Mouse (Mus musculus) intestine, postnatal 0 days (tissue): ENCODE measurements around the gene Mybl2. TPM values are rescaled to one million over a fixed set of nuclear protein-coding genes. Genes with fewer than 3 reads are reported as not detected.

ENCODE experiments used
- ATAC-seq: fragments of 200-750 bp; cut with Nextera tagmentation; 2 replicates; pipeline ENCODE4 v1.8.0; 2017; ENCODE audit warnings: mild to moderate bottlenecking, moderate TSS enrichment, moderate library complexity
- H3K27ac ChIP-seq: fragments of 300-500 bp; sonication (generic); 2 replicates; pipeline ENCODE4 v1.5.1; 2014; ENCODE audit warnings: mild to moderate bottlenecking, low read depth, low read length, moderate library complexity
- H3K27me3 ChIP-seq: fragments of 300-500 bp; sonication (generic); replicated peaks from 2 replicates; pipeline ENCODE4 v1.6.1; 2014; ENCODE audit warnings: low read length, mixed read lengths; ENCODE audit not compliant: control insufficient read depth, insufficient read depth
- H3K36me3 ChIP-seq: fragments of 300-500 bp; sonication (generic); 2 replicates; pipeline ENCODE4 v1.6.1; 2014; ENCODE audit warnings: mild to moderate bottlenecking, moderate library complexity; ENCODE audit not compliant: control insufficient read depth, insufficient read depth
- H3K4me1 ChIP-seq: fragments of 300-500 bp; sonication (generic); replicated peaks from 2 replicates; pipeline ENCODE4 v1.6.1; 2014; ENCODE audit warnings: antibody characterized with exemption, low read length, mixed read lengths; ENCODE audit not compliant: control insufficient read depth, insufficient read depth
- H3K4me2 ChIP-seq: fragments of 300-500 bp; sonication (generic); replicated peaks from 2 replicates; pipeline ENCODE4 v1.6.1; 2014; ENCODE audit warnings: low read depth, mild to moderate bottlenecking, moderate library complexity
- H3K4me3 ChIP-seq: fragments of 300-500 bp; sonication (generic); 2 replicates; pipeline ENCODE4 v1.5.1; 2014; ENCODE audit warnings: low read depth, low read length
- H3K9ac ChIP-seq: fragments of 300-500 bp; sonication (generic); 2 replicates; pipeline ENCODE4 v1.6.1; 2014; ENCODE audit warnings: mild to moderate bottlenecking, low read depth, low read length
- H3K9me3 ChIP-seq: fragments of 300-500 bp; sonication (generic); 2 replicates; pipeline ENCODE4 v1.6.1; 2016; ENCODE audit warnings: mixed run types; ENCODE audit not compliant: control insufficient read depth
- CTCF ChIP-seq: sonication (generic); IDR thresholded peaks from 2 replicates; pipeline ENCODE4 v1.5.1; 2016; ENCODE audit warnings: low read depth, mild to moderate bottlenecking, control low read depth, antibody characterized with exemption, moderate library complexity
- WGBS: fragments of 180-500 bp; shearing (Covaris S2); extraction: QIAGEN DNeasy Blood & Tissue Kit; methylation state at CpG from one replicate; pipeline ENCODE4 v1.1.7; 2014; 5-methylcytosine and 5-hydroxymethylcytosine counted together
- polyA plus RNA-seq: library from polyadenylated mRNA; unstranded; fragments of >200 nt; fragmentation: Nextera tagmentation; extraction: Ambion mirVana; gene quantifications from 2 replicates; pipeline ENCODE4 v1.2.1, GENCODE M21; 2015

The Mybl2 gene
- polyA plus RNA-seq, 1 experiment from 2014 or later = 5.1 TPM

GRCm38 (mm10) chr2:163101646-163102203 lies 47.2 kb downstream of the Mybl2 start:
- WGBS = 11% methylated on average over 10 of the region's 10 CpGs
- H3K4me2 ChIP-seq = no peak overlapping the region
- H3K9me3 ChIP-seq = no peaks in the 10 kb centered on the region
- H3K4me3 ChIP-seq = no peak overlapping the region
- H3K9ac ChIP-seq = no peak overlapping the region
- no peaks in the 10 kb centered on the region for H3K36me3 ChIP-seq
- ATAC-seq = 0 out of 2 replicates have a peak, but pooled peaks have one; percentile 8
- peak; percentile 90 for TF ChIP-seq CTCF
- no peak overlapping the region for H3K27ac ChIP-seq
- H3K4me1 ChIP-seq = no peaks in the 10 kb centered on the region
- no peaks in the 10 kb centered on the region for H3K27me3 ChIP-seq

GRCm38 (mm10) chr2:163102216-163102615 lies 47.7 kb downstream of the Mybl2 start:
- H3K27me3 ChIP-seq = no peaks in the 10 kb centered on the region
- no peaks in the 10 kb centered on the region for H3K36me3 ChIP-seq
- H3K4me3 ChIP-seq = no peak overlapping the region
- H3K27ac ChIP-seq = no peak overlapping the region
- H3K4me2 ChIP-seq = no peak overlapping the region
- H3K4me1 ChIP-seq = no peaks in the 10 kb centered on the region
- 59% methylated on average over 7 of the region's 7 CpGs for WGBS
- H3K9me3 ChIP-seq = no peaks in the 10 kb centered on the region
- ATAC-seq = no peak
- no peak for TF ChIP-seq CTCF
- H3K9ac ChIP-seq = no peak overlapping the region

GRCm38 (mm10) chr2:163102900-163103653 lies 48.6 kb downstream of the Mybl2 start:
- Histone ChIP-seq H3K27ac (no peak overlapping the region), H3K4me1 (no peaks in the 10 kb centered on the region), H3K27me3 (no peaks in the 10 kb centered on the region), H3K9ac (no peak overlapping the region), H3K4me2 (no peak overlapping the region), H3K36me3 (no peaks in the 10 kb centered on the region), H3K9me3 (no peaks in the 10 kb centered on the region), H3K4me3 (no peak overlapping the region)
- TF ChIP-seq CTCF = no peak
- WGBS = 49% methylated on average over 18 of the region's 18 CpGs
- ATAC-seq = no peak

- Histone ChIP-seq H3K27me3 (no peaks in the 10 kb centered on the region), H3K36me3 (no peaks in the 10 kb centered on the region), H3K9ac (no peak overlapping the region), H3K4me1 (no peaks in the 10 kb centered on the region), H3K9me3 (no peaks in the 10 kb centered on the region), H3K4me3 (no peak overlapping the region), H3K27ac (no peak overlapping the region), H3K4me2 (no peak overlapping the region)
- ATAC-seq = no peak
- no peak for TF ChIP-seq CTCF
- 85% methylated on average over 13 of the region's 13 CpGs for WGBS
Observed at GRCm38 (mm10) chr2:163104086-163104770, 49.7 kb downstream of the Mybl2 start.

DNA sequence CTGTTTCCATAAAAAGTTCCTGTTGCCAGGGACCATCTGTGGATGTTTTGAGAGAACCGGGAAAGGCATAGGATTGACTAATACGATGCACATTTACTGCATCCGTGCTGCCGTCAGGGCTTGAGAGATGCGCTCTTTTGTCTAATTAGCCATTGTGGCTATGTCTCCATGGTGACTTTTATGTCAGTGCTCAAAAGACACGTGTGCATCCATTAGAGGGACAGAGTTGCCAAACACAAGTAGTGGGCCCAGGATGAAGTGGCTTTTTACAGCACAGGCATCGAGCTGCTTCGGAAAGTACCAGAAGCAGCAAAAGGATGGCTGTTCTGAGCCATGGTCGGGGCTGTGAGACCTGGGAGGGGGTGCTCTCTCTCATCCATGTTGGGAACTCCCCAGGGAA lies 53.9 kb downstream of the Mybl2 start:
- H3K27me3 ChIP-seq = no peaks in the 10 kb centered on the region
- H3K4me1 ChIP-seq = no peaks in the 10 kb centered on the region
- 82% methylated on average over 9 of the region's 9 CpGs for whole genome bisulfite sequencing
- H3K27ac ChIP-seq = no peak overlapping the region
- H3K36me3 ChIP-seq = no peaks in the 10 kb centered on the region
- no peak for TF ChIP-seq CTCF
- no peaks in the 10 kb centered on the region for H3K9me3 ChIP-seq
- no peak overlapping the region for H3K4me3 ChIP-seq
- ATAC-seq = no peak
- H3K9ac ChIP-seq = no peak overlapping the region
- no peak overlapping the region for H3K4me2 ChIP-seq

DNA sequence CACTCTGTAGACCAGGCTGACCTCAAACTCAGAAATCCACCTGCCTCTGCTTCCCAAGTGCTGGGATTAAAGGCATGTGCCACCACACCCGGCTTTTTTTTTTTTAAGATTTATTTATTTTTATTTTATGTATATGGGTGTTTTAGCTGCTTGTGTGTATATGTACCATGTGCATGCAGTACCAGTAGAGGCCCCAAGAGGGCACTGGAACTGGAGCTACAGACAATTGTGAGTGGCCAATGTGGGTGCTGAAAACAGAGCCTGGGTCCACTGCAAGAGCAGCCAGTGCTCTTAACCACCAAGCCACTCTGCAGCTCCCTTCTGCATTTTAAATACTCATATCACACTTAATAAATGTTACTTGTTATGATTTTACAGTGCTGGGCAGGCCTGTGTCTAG lies 56.2 kb downstream of the Mybl2 start:
- no peak overlapping the region for H3K4me3 ChIP-seq
- ATAC-seq = no peak
- H3K4me2 ChIP-seq = no peak overlapping the region
- H3K36me3 ChIP-seq = no peaks in the 10 kb centered on the region
- 100% methylated on average over 1 of the region's 1 CpGs for WGBS
- 0 out of 2 replicates have a peak, but pooled peaks have one; percentile 6 for TF ChIP-seq CTCF
- no peaks in the 10 kb centered on the region for H3K27me3 ChIP-seq
- H3K27ac ChIP-seq = no peak overlapping the region
- no peak overlapping the region for H3K9ac ChIP-seq
- no peaks in the 10 kb centered on the region for H3K4me1 ChIP-seq
- no peaks in the 10 kb centered on the region for H3K9me3 ChIP-seq
